Mouse (Mus musculus) limb, embryonic 13.5 days (tissue): Measurements from ENCODE around the gene Tm7sf3. TPM values are rescaled to one million over a fixed set of nuclear protein-coding genes. Genes with fewer than 3 reads are reported as not detected.

ENCODE experiments used
- ATAC-seq: fragments of 200-750 bp; cut with Nextera tagmentation; 2 replicates; pipeline ENCODE4 v1.8.0; 2017; ENCODE audit warnings: low read depth, moderate number of reproducible peaks, moderate TSS enrichment; ENCODE audit not compliant: low FRiP score
- H3K27ac ChIP-seq: fragments of 300-500 bp; sonication (generic); 2 replicates; pipeline ENCODE4 v1.5.1; 2015; ENCODE audit warnings: inconsistent platforms, mild to moderate bottlenecking, moderate library complexity
- H3K27me3 ChIP-seq: fragments of 300-500 bp; sonication (generic); 2 replicates; pipeline ENCODE4 v1.6.1; 2015; ENCODE audit warnings: mild to moderate bottlenecking, inconsistent platforms
- H3K36me3 ChIP-seq: fragments of 300-500 bp; sonication (generic); 2 replicates; pipeline ENCODE4 v1.6.1; 2015; ENCODE audit warnings: inconsistent platforms, mild to moderate bottlenecking, moderate library complexity
- H3K4me1 ChIP-seq: fragments of 300-500 bp; sonication (generic); 2 replicates; pipeline ENCODE4 v1.6.1; 2015; ENCODE audit warnings: inconsistent platforms
- H3K4me2 ChIP-seq: fragments of 300-500 bp; sonication (generic); replicated peaks from 2 replicates; pipeline ENCODE4 v1.6.1; 2015; ENCODE audit warnings: inconsistent platforms, mild to moderate bottlenecking, moderate library complexity
- H3K4me3 ChIP-seq: fragments of 300-500 bp; sonication (generic); 2 replicates; pipeline ENCODE4 v1.5.1; 2015; ENCODE audit warnings: moderate library complexity, mild to moderate bottlenecking, inconsistent platforms
- H3K9ac ChIP-seq: fragments of 300-500 bp; sonication (generic); 2 replicates; pipeline ENCODE4 v1.6.1; 2015; ENCODE audit warnings: mild to moderate bottlenecking, inconsistent platforms
- H3K9me3 ChIP-seq: fragments of 300-500 bp; sonication (generic); 2 replicates; pipeline ENCODE4 v1.6.1; 2016; ENCODE audit warnings: inconsistent platforms
- WGBS: fragments of 180-500 bp; shearing (Covaris S2); methylation state at CpG from one replicate; pipeline ENCODE4 v1.1.7; 2015; 5-methylcytosine and 5-hydroxymethylcytosine counted together
- polyA plus RNA-seq: library from polyadenylated mRNA; unstranded; fragments of >200 nt; fragmentation: Nextera tagmentation; extraction: Ambion mirVana; gene quantifications from 2 replicates; pipeline ENCODE4 v1.2.1, GENCODE M21; 2015

The Tm7sf3 gene
- polyA plus RNA-seq, 1 experiment from 2014 or later: 38.3 TPM

GRCm38 (mm10) chr6:146650013-146650412, 7.4 kb upstream of the Tm7sf3 start:
- 89% methylated on average over 2 of the region's 2 CpGs for WGBS
- H3K4me1 ChIP-seq: no peaks in the 10 kb centered on the region
- ATAC-seq: no peak
- no peak overlapping the region for H3K4me3 ChIP-seq
- H3K27ac ChIP-seq: no peak overlapping the region
- H3K9ac ChIP-seq: no peak overlapping the region
- H3K36me3 ChIP-seq: peaks cover 13% of the 10 kb centered on the region
- H3K27me3 ChIP-seq: no peaks in the 10 kb centered on the region
- no peaks in the 10 kb centered on the region for H3K9me3 ChIP-seq
- no peak overlapping the region for H3K4me2 ChIP-seq

- H3K9me3 ChIP-seq: no peaks in the 10 kb centered on the region
- peak overlapping the region; percentile 92 for H3K9ac ChIP-seq
- WGBS: 32% methylated on average over 11 of the region's 11 CpGs
- H3K36me3 ChIP-seq: no peaks in the 10 kb centered on the region
- H3K4me2 ChIP-seq: peak overlapping the region; percentile 82
- peaks cover 9% of the 10 kb centered on the region for H3K4me1 ChIP-seq
- H3K27me3 ChIP-seq: no peaks in the 10 kb centered on the region
- peak overlapping the region; percentile 78; the same call in 1 of the 2 replicates for H3K27ac ChIP-seq
- peak overlapping the region; percentile 75 for H3K4me3 ChIP-seq
- no peak for ATAC-seq
Measured at GRCm38 (mm10) chr6:146643184-146643570, 553 bp upstream of the Tm7sf3 start.

GRCm38 (mm10) chr6:146641621-146642210, 908 bp downstream of the Tm7sf3 start:
- H3K27me3 ChIP-seq: no peaks in the 10 kb centered on the region
- peak overlapping the region; percentile 52 for H3K9ac ChIP-seq
- H3K36me3 ChIP-seq: no peaks in the 10 kb centered on the region
- H3K4me1 ChIP-seq: peaks cover 9% of the 10 kb centered on the region
- H3K4me3 ChIP-seq: peak overlapping the region; percentile 75
- WGBS: 70% methylated on average over 11 of the region's 11 CpGs
- H3K4me2 ChIP-seq: peak overlapping the region; percentile 82
- H3K27ac ChIP-seq: no peak overlapping the region
- no peak for ATAC-seq
- H3K9me3 ChIP-seq: no peaks in the 10 kb centered on the region

- H3K36me3 ChIP-seq: no peaks in the 10 kb centered on the region
- peaks cover 9% of the 10 kb centered on the region for H3K4me1 ChIP-seq
- WGBS: 82% methylated on average over 6 of the region's 6 CpGs
- no peaks in the 10 kb centered on the region for H3K27me3 ChIP-seq
- no peak overlapping the region for H3K9ac ChIP-seq
- H3K27ac ChIP-seq: no peak overlapping the region
- no peak for ATAC-seq
- H3K9me3 ChIP-seq: no peaks in the 10 kb centered on the region
- no peak overlapping the region for H3K4me2 ChIP-seq
- H3K4me3 ChIP-seq: no peak overlapping the region
Measured at GRCm38 (mm10) chr6:146640991-146641390, 1.6 kb downstream of the Tm7sf3 start.

- H3K36me3 ChIP-seq: no peaks in the 10 kb centered on the region
- H3K4me1 ChIP-seq: peaks cover 9% of the 10 kb centered on the region
- no peak overlapping the region for H3K9ac ChIP-seq
- no peak overlapping the region for H3K4me3 ChIP-seq
- no peak for ATAC-seq
- WGBS: 84% methylated on average over 7 of the region's 7 CpGs
- H3K27me3 ChIP-seq: no peaks in the 10 kb centered on the region
- no peak overlapping the region for H3K27ac ChIP-seq
- H3K9me3 ChIP-seq: no peaks in the 10 kb centered on the region
- H3K4me2 ChIP-seq: no peak overlapping the region
Measured at GRCm38 (mm10) chr6:146640068-146640965, 2.3 kb downstream of the Tm7sf3 start.

GRCm38 (mm10) chr6:146636482-146636881, 6.1 kb downstream of the Tm7sf3 start:
- Histone ChIP-seq H3K27ac (no peak overlapping the region), H3K4me2 (no peak overlapping the region), H3K9ac (no peak overlapping the region), H3K27me3 (no peaks in the 10 kb centered on the region), H3K36me3 (no peaks in the 10 kb centered on the region), H3K4me3 (no peak overlapping the region), H3K9me3 (no peaks in the 10 kb centered on the region), H3K4me1 (peaks cover 22% of the 10 kb centered on the region)
- WGBS: 89% methylated on average over 5 of the region's 5 CpGs
- ATAC-seq: no peak

DNA sequence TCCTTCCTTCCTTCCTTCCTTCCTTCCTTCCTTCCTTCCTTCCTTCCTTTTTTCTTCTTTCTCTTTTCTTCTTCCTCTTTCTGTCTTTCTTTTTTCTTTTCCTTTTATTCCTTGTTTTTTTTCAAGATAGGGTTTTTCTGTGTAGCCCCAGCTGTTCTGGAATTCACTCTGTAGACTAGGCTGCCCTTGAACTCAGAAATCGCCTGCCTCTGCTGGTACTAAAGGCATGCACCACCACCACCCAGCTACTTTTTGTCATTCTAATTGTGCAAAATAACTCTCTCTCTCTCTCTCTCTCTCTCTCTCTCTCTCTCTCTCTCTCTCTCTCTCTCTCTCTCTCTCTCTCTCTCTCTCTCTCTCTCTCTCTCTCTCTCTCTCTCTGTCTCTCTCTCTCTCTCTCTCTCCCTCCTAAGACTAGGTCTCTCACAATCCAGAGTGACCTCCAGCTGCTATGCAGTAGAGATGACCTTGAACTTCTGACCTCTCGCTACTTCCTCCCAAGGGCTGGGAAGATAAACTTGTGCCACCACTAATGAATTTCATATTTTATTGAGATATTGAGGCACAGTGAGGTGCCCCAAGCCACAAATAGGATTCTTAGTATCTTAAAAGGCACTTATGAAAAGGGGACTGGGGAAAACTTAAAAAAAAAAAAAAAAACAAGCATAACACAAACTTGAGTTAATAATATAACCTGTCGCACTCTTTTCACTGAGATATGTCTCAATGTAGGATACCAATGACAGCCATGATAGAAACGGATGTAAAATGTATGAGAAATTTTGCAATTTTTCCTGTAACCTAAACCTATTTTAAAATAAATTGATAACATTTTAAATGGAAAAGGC, 7.6 kb downstream of the Tm7sf3 start:
- peak overlapping the region; percentile 71 for H3K4me2 ChIP-seq
- WGBS: 60% methylated on average over 4 of the region's 4 CpGs
- H3K27ac ChIP-seq: no peak overlapping the region
- peak overlapping the region; percentile 76 for H3K4me3 ChIP-seq
- H3K27me3 ChIP-seq: no peaks in the 10 kb centered on the region
- H3K9me3 ChIP-seq: no peaks in the 10 kb centered on the region
- no peaks in the 10 kb centered on the region for H3K36me3 ChIP-seq
- peaks cover 22% of the 10 kb centered on the region for H3K4me1 ChIP-seq
- H3K9ac ChIP-seq: 0 out of 2 replicates have a peak overlapping the region, but pooled peaks have one; percentile 88
- no peak for ATAC-seq

DNA sequence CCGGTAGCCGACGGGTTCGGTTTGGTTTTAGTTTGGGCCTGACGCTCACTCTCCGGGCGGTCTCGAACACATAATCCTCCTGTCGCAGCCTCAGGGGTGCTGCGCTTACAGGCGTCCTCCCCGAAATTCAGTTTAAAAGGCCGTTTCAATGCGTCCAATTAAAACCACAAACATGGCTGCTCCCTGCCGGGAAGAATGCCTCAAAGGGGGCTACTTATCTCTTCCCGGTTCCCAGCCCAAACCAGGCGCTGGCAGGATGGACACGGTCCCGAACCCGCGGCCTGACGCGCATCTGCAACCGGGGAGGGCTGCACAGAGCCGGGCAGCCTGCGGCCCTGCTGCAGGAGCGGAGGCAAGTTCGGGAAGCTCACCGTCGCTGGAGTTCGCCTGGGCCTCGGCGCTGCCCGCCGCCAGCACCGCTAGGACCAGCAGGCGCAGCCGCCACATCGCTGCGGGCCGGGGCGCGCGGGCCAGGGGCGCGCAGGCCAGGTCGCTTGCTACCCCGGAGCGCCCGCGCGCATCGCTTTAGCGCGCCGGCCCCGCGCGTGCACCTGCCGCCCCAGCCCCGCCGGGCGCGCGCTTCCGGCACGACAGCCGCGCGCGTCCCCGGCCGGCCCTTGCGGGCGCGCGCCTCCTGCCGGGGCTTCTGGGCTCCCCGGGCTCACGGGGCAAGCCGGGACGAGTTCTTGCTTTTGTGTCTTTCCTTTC, 8.5 kb downstream of the Tm7sf3 start:
- H3K36me3 ChIP-seq: no peaks in the 10 kb centered on the region
- no peaks in the 10 kb centered on the region for H3K27me3 ChIP-seq
- peak overlapping the region; percentile 71 for H3K4me2 ChIP-seq
- H3K4me1 ChIP-seq: peaks cover 22% of the 10 kb centered on the region
- no peaks in the 10 kb centered on the region for H3K9me3 ChIP-seq
- peak overlapping the region; percentile 89 for H3K27ac ChIP-seq
- ATAC-seq: peak; percentile 94
- WGBS: under 1% methylated on average over 49 of the region's 82 CpGs
- H3K4me3 ChIP-seq: peak overlapping the region; percentile 76
- H3K9ac ChIP-seq: peak overlapping the region; percentile 88

DNA sequence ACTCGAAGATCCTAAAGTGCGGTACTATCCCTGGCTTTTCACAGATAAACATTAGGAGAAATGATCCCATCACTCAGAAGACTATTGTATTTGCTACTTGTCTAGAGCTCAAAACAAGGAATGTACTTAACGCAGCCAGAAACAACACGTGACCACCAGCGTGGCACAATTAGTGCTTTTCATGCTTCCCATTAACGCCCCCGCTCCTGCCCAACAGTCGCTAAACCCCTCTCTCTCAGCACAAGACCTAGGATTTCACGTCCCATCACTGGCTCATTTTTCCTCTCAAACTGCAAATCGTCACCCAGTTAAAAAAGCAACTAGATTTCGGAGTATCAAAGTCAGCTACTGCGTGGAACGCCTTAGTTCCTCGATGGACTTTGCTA, 9.0 kb downstream of the Tm7sf3 start:
- no peak for ATAC-seq
- 15% methylated on average over 14 of the region's 14 CpGs for WGBS
- peak overlapping the region; percentile 89; the same call in 1 of the 2 replicates for H3K27ac ChIP-seq
- peak overlapping the region; percentile 76 for H3K4me3 ChIP-seq
- no peaks in the 10 kb centered on the region for H3K27me3 ChIP-seq
- peaks cover 22% of the 10 kb centered on the region for H3K4me1 ChIP-seq
- peak overlapping the region; percentile 88 for H3K9ac ChIP-seq
- H3K36me3 ChIP-seq: no peaks in the 10 kb centered on the region
- H3K9me3 ChIP-seq: no peaks in the 10 kb centered on the region
- H3K4me2 ChIP-seq: peak overlapping the region; percentile 71

DNA sequence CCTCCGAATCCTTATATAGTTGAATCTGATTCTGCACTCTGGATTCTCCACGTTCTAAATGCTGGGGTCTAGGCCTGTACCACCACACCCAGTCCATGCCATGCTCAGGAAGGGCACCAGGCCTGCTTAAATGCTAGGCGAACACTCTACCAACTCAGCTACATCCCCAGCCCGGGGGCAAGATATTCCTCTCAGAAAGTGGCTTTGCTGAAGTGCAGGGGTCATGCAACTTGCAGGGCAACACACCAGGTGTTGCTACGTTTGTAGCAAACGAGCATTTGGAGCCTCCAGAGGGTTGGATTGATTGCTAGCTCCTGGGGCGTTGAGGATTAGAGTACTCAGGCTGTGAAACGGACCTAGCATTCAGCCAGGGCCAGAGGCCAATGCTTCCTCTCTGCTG, 9.5 kb downstream of the Tm7sf3 start:
- Histone ChIP-seq H3K9me3 (no peaks in the 10 kb centered on the region), H3K27me3 (no peaks in the 10 kb centered on the region), H3K27ac (no peak overlapping the region), H3K4me3 (peak overlapping the region; percentile 76), H3K4me2 (peak overlapping the region; percentile 71), H3K9ac (peak overlapping the region; percentile 88), H3K36me3 (no peaks in the 10 kb centered on the region), H3K4me1 (peaks cover 22% of the 10 kb centered on the region)
- ATAC-seq: no peak
- WGBS: 38% methylated on average over 8 of the region's 8 CpGs

GRCm38 (mm10) chr6:146632403-146632802, 10.2 kb downstream of the Tm7sf3 start:
- Histone ChIP-seq H3K4me2 (0 out of 2 replicates have a peak overlapping the region, but pooled peaks have one; percentile 71), H3K4me1 (peaks cover 22% of the 10 kb centered on the region), H3K27me3 (no peaks in the 10 kb centered on the region), H3K4me3 (no peak overlapping the region), H3K9me3 (no peaks in the 10 kb centered on the region), H3K9ac (peak overlapping the region; percentile 88; the same call in 1 of the 2 replicates), H3K36me3 (no peaks in the 10 kb centered on the region), H3K27ac (no peak overlapping the region)
- no peak for ATAC-seq
- 67% methylated on average over 9 of the region's 9 CpGs for WGBS
